In genomic region chr14:99383170-99383569, GRCm38 (mm10) we compare ENCODE assay signal across 27 mouse cellular contexts.
"Had no signal": no experiment of that assay in that cellular context is flagged by ENCODE, and none has a peak within 500 bp of the region (broad histone marks: within the 10 kb centered on the region; RNA-seq: fewer than 3 reads in every experiment).

No protein-coding gene starts in this region.

- H3K27ac ChIP-seq: gastrocnemius, adult 2 months; heart, embryonic 10.5 days; hindbrain, embryonic 10.5 days; hindbrain, embryonic 12.5 days; hindbrain, embryonic 14.5 days; layer of hippocampus, adult 2 months; left cerebral cortex, adult 2 months; limb, embryonic 10.5 days; limb, embryonic 12.5 days; liver, embryonic 13.5 days; liver, embryonic 15.5 days had no signal

- DNase-seq: gastrocnemius, adult 2 months; gastrocnemius, postnatal 10 days; gastrocnemius, postnatal 25 days; heart, adult 18-20 months; heart, postnatal 10 days; heart, postnatal 4 days; kidney, adult 18-20 months; kidney, adult 8-10 months; kidney, postnatal 10 days; kidney, postnatal 25 days; kidney, postnatal 4 days; liver; liver, embryonic 13.5 days had no signal

- H3K4me3 ChIP-seq: gastrocnemius, adult 2 months; heart, embryonic 10.5 days; heart, embryonic 12.5 days; hindbrain, embryonic 10.5 days; hindbrain, embryonic 12.5 days; layer of hippocampus, adult 2 months; left cerebral cortex, adult 2 months; limb, embryonic 10.5 days; limb, embryonic 12.5 days; liver, embryonic 13.5 days; liver, embryonic 15.5 days had no signal

- H3K4me1 ChIP-seq: heart, embryonic 10.5 days; heart, embryonic 12.5 days; hindbrain, embryonic 10.5 days; hindbrain, embryonic 12.5 days; limb, embryonic 10.5 days; limb, embryonic 12.5 days; liver, embryonic 13.5 days; liver, embryonic 15.5 days had no signal

- H3K36me3 ChIP-seq: heart, embryonic 10.5 days; heart, embryonic 12.5 days; hindbrain, embryonic 10.5 days; hindbrain, embryonic 12.5 days; limb, embryonic 10.5 days; limb, embryonic 12.5 days; liver, embryonic 13.5 days; liver, embryonic 15.5 days had no signal

- H3K9ac ChIP-seq: heart, embryonic 12.5 days; hindbrain, embryonic 12.5 days; hindbrain, embryonic 14.5 days; limb, embryonic 12.5 days; liver, embryonic 13.5 days; liver, embryonic 15.5 days had no signal

- H3K27me3 ChIP-seq: heart, embryonic 12.5 days; hindbrain, embryonic 12.5 days; limb, embryonic 12.5 days; liver, embryonic 13.5 days; liver, embryonic 15.5 days had no signal

- ATAC-seq: hindbrain, embryonic 16.5 days; inflammation-experienced regulatory T-cells, adult 6 months; intestine, embryonic 16.5 days had no signal

- H3K4me2 ChIP-seq: heart, embryonic 12.5 days; hindbrain, embryonic 12.5 days; hindbrain, embryonic 14.5 days; limb, embryonic 12.5 days; liver, embryonic 11.5 days; liver, embryonic 13.5 days; liver, embryonic 15.5 days had no signal

- H3K9me3 ChIP-seq: heart, embryonic 10.5 days; heart, embryonic 12.5 days; hindbrain, embryonic 10.5 days; hindbrain, embryonic 12.5 days; limb, embryonic 10.5 days; limb, embryonic 12.5 days; liver, embryonic 13.5 days; liver, embryonic 15.5 days had no signal
